Mouse (Mus musculus): ENCODE results near the gene Cd180.
"Not testable (repeated sequence)": the region's sequence is repeated elsewhere in the genome, so short reads cannot be mapped to it uniquely, and the experiment has no call there.

Gene Cd180

DNA sequence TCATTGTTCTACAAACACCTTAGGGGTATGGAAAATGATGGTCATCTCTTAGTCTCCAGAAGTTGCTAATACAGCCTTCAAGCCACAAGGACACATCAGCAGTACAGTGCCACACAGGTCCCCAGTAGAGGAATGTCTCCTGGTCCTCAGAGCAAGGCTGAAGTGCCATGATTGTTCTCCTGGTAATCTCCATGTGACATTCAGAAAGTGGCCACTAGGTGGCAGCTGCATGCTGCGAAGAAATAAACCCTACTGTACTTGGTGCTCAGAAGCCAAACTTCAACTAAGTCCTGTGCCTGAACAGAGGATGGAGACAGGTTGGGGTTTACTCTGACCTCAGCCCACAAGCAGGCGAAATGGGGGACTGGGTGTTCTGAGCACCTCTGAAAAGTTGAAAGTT is 14.9 kb upstream of the Cd180 start:
- peak; percentile 49 for DNase-seq

DNA sequence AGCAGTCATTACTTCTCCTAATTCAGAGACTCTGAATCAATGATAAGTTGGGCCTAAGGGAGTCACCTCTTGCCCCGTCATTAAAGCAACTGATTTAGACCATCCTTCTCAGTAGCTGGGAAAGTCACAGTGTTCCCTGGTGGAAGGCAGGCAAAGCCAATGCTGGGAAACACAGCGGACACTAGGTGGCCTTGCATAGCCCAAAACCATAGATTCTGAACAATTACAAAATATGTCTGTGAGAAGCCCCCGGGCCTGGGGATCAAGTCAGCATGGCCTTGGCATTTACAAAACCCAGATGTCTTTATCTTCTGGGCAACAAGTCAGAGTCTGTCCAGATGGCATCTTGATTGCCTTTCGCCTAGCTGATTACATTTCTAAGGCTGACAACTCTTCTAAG is 8.5 kb upstream of the Cd180 start:
- no peak for DNase-seq

DNA sequence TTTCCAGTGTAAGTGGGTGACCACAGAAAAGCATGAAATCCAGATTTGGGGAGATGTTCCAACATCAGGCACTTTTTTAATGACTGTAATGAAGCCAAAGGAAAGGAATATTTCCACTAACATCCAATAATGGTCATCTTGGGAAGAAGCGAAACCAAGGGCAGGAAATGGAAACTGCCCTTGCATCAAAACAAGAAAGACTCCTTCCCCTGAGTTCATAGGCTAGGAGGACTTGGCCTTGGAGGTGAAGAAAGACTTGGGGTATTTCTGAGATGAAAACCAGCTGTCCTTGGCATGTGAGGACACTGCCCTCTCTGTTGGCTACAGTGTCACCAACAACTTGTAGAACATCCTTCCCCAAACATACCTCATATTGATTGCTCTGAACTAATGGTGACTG is 5.2 kb upstream of the Cd180 start:
- DNase-seq, result no peak

DNA sequence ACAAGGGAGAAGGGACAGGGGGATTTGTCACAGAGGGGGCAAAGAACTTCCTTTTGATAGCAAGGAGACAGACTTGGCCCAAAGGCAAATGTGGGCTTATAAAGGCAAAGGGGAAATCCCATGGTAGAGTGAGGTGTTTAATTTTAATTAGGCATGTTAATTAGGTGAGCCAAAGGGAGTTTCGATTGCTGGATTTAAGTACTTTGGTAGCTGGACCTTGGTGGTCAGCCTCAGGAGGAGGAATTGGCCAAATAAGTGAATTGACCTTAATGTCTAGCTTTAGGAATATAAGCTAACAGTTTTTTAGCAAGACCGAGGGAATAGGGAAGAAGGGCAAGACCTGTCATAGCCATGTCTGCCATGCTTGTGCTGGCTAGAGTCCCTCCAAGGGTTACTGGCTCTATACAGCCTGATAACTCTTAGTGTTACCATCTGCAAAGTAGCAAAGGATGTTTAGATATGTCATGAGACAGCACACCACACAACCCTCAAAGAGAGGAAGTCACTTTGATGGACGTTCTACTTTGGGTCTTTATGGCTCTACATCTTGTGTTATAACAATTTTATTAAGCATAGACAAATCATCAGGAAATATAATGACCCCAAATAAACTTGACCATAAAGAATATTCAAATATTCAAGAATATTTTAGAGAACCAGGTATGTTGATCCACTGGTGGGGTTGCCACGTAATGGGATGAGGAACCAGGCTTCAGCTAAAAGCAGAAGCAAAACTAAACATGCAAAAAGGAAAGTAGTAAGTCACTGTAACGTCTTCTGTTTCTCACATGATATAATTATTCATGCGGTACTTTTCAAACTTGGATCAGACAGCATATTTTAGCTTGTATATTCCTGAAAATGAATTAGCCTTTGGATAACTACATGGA is 3.9 kb upstream of the Cd180 start:
- no peak for DNase-seq

DNA sequence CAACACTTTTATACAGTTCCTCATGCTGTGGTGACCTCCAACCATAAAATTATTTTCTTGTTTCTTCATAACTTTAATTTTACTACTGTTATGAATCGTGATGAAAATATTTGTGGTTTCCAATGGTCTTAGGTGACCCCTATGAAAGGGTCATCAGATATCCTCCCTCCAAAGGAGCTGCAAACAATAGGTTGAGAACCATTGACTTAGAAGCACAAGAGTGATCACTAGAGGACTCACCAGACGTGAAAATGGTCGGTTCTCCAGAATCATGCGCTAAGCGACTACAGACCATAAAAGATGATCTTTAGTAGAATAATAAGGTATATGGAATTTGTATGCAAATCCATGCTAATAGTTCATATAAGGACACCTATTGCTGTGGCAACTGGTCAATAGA is 3.2 kb upstream of the Cd180 start:
- DNase-seq, result no peak

DNA sequence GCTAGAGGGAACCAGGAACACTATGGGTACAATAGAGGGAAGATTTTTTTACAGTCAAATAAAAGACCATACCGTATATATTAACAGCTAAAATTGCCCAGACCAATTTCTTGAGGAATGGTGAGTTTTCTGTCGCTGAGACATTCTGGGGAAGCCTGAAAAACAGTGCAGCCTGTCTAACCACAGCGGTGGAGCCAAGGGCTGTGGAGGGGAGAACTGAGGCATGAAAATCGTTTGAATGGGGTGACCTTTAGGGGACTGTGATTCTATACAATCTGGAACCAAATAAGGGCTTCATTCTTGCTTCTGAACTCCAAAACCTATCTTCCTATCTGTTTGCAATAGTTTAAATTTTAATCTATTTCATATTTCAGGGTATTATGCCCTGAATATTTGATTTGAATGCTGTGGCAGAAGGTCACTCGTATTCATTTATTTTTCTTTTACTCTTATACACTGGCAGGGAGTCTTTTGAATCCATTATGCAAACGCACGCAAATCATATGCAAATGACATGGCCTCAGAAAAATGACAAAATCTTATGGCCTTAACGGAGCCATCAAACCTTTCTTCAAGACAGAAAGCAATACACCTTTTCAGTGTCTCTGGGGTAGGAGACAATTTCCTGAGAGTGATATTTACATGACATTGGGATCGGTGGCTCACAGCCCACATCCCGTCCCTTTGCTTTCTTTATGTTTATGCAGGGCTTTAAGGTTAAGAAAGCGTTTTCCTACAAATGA is 1.8 kb upstream of the Cd180 start:
- DNase-seq, result no peak

DNA sequence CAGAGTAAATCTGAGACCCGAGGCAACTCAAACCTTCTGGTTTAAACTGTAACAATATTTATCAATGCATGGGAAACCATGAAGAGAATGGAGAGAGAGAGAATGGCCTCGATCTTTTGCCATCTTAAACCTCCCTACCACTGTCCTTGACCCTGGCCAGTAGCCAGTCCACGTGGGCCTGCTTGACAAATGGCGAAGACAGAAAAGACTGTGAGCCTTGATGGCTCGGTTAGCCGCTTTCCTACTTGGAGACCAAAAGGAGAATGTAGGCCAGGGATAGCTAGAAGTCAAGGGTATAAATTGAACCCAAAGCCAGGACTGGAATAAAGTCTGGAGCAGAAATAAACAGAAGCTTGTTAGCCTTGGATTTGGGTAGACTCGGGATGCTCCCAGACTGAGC is 796 bp downstream of the Cd180 start:
- DNase-seq, result no peak

DNA sequence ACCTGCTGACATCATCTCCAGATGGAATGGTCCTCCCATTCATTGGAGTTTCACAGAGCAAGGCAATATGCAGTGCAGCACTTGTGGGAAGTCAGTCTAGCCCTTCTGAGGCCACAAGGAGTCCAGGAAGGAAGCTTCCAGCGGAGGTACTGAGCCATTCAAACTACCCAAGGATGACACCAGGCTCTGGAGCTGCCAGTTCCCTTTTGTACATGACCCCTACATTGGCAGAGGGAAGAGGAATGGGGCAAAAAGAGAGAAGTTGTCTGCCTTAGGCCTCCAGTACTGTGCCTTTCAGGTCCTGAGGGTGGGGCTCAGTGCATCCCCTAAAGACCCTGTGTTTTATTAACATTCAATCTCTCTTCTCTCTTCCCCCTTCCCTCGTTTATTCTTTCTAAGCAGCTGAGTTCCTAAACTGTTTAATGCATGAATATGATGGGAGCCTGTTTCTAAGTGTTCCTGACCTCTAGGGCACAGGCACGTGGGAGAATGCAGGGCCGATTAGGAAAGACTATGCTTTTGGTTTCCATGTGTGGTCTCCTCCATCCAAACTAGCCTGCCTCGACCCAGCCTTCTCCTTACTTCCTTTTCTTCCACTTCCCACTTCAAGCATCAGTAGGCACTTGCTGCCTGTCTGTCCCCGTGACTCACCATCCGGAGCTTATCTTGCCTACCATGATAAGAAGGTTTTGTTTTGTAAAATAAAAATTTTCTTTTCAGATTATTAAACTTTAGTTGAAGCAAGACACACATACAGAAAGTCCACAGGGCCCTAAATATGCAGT is 2.0 kb downstream of the Cd180 start:
- no peak for DNase-seq

DNA sequence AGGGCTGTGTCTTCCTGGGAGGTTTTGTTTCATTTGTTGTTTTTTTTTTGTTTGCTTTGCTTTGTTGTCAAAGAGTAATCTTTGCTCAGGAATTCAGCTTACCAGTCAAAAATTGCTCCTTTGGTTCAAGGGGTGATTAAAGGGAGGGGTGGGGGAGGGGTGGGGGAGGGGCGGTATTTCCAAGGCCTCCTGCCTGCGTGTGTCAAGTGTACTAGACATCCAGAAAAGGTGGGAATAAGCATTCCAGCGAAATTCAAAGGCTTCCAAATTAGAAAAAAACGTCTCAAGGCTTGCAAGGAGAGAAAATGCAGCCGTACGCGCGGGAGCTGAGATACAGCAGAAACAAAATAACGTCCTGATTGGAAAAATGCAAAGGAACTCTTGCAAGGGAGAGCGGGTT is 5.0 kb downstream of the Cd180 start:
- no peak for DNase-seq

DNA sequence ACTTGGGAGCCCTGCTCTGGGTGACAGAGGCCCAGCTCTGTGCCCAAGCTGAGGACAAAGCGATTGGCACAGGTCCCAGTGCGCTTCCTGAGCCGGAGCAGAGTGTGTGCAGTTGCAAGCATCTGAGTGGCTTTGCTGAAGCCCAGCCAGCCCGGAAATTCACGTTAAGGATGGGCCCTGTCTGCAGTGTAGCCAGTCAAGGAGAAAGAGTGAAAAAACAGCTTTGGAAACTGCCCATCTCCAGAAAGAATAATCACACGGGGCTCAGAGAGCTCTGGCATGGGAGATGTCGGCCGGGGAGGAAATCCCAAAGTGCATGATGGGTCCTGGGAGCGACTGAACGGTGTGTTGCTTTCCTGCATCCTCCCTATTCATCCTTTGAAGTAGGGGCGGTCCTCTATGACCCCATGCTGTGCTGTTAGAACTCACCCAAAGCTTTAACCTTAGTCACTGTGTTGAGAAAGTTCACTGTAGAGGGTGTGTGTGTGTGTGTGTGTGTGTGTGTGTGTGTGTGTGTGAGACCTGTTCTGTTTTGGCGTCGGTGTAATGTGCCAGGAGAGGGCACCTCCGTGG is 5.5 kb downstream of the Cd180 start:
- DNase-seq, result peak; percentile 9

DNA sequence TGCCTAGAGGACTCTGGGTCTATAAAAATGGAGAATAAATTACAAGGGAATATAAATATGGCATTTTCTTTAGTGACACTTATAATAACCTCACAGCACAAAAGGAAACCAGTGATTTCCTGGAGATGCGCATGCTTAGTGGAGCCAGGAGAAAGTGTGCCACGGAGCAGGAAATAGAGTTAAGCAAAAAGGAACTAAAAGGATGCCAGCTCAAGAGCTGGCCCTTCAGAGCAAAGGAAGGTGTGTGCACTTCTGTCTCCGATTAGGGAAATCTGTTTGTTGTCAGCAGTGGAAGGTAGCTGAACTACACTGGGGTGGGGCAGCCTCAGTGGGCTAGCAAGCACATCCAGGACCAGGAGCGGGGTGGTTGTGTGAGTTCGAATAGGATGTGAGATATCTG is 6.8 kb downstream of the Cd180 start:
- no peak for DNase-seq

DNA sequence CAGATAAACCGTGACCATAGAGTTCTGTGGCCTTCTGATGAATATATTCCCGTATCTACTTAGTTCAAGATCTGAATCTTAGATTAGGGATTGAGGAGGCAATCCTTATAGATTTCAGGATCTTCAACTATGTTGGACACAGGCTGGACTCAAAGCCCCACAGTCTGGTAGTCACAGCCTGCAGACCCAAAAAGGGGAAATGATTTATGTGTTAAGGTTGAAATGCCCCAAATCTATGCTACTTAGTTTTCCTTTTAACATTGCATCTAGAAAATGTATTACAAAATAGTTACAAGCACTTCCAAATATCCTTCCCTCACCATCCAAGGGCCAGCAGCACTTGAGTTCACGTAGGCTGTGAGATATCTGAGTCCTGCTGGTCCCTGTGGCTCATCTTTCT is 7.4 kb downstream of the Cd180 start:
- DNase-seq, result no peak

DNA sequence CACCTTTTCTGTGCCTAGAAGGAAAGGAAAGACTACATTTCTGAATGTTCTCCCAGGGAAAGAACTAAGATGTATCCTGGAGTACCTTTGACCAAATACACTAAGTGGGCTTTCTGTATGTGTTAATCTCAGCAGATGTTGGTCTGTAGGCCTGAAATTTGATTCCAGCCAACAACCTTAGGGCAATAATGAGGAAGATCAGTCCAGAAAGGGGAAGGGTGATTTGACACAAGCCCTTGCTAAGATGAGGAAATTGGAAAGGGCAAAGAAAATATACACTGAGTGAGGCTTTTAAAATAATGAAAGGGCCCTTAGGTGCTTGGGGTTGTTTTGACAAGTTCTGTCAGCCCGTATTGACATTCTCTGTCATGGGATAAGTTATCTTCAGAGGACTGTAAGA is 23.6 kb downstream of the Cd180 start:
- no peak for DNase-seq

DNA sequence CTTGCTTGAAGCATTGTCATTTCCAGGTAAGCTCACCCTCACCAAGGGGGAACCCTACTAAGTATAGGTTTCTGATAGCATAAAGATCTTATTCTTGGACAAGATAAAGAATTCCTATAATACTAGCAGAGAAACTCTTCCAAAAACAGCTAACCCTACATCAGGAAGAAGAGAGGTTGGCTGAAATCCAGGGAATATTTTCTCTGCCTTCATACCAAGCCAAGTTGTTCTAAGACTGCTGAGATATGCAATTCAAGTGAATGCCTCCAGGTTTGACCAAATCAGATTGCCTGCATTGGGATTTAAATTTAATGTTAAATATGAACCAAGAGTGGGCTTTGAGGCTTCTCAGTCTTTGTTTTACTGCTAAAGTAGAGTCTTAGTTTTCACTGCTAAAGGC is 32.1 kb downstream of the Cd180 start:
- no peak for DNase-seq

DNA sequence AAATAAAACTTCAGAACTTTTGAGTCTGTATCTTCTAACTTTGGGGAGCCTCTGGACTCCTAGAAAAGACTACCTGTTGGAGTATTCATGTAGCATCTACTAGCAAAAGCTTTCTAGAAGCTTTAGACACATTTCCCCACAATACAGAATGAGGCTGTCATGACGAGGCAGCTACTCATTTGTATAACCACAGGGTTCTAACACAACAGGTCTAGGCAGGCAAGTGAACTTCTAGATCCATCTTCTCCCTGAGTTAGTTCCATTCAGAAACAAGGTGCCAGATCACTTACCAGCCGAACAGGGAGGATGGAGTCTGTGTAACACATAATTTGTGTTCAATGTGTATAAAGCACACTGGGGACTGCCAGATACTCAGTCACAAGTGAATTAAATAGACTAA is 32.5 kb downstream of the Cd180 start:
- no peak for DNase-seq

DNA sequence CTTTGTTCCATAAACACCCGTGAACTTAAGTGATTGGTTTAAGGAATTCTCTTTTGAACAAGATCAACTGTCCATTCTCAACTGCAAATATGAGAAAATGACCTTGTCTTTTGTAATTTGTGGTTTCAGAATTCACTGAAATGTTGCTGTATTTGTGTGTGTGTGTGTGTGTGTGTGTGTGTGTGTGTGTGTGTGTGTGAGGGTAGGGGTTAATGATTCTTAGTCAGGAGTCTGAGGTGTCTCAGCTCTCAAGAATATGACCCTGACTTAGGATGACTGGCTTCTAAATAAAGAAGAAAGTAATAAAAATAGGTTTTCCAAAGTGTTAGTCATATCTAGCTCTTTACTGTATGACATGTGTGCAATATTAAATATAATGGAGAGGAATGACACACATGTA is 33.5 kb downstream of the Cd180 start:
- no peak for DNase-seq

DNA sequence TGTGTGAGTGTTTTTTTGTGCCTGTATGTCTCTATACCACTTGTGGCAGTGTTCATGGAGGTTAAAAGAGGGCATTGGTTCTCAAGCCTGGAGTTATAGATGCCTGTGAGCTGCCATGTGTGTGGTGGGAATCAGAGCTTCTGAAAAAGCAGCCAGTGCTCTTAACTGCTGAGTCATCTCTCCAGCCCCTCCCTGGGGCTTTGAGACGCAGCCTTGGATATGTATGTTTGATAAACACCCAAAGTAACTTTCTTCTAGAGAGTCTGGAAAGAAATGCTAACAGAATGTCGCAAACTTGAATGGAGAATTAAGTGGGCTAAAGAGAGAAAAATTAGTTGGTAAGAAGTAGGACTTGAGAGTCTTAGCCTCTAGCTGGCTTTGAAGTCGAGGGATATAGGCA is 34.7 kb downstream of the Cd180 start:
- DNase-seq, result no peak

DNA sequence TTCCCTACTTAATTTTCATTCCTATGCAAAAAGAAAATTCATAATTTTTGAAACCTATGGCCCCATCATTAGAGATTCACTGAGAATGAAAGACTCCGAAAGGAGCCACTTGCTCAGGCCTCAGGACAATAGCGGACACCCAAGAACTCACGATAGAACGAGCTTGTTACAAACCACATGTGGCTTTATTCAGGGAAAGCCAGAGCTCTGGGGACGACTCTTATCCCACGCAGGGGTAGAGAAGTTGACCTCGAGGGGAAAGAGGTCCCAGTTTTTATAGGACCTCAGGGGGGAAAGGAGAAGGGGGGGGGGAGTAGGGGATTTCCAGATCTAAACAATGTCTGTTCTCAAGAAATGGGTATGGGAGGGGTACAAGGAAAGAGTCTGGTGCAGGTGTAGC is 35.6 kb downstream of the Cd180 start:
- DNase-seq, result not testable (repeated sequence)

DNA sequence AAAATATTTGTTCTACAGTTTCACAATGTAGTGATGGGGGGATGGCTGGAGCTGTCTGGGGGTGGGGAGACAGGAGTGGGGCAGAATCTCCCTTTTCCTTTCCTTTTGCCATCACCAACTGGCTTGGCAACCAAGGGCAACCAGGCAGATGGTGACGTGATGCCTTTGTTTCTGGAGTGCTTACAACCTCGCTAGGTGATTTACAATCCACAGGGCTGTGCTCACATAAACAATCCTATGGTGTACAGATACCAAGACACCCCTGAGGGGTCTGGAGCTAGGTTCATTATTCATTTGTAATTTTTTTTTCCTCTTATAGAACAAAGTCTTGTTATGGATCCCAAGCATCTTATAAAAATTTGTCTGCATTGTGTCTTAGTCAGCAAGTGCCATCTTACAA is 39.7 kb downstream of the Cd180 start:
- DNase-seq, result no peak

DNA sequence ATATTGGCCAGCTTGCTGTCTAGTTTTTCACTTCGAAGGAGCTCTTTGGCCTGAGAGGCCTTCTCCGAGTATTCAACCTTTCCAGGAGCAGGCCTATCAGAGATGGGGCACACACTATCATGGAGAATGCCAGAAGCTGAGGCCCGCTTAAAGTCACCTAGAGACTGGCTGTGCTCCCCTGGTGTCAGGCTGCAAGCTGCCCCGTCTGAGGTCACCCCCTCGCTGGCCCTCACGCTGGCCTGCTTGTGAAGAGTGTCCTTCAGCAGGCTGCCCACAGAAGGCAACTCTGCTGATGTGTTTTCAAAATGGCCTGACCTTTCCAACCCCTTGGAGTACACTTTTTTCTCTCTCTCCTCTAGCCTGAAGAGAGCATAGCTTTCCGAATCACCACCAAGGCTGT is 44.5 kb downstream of the Cd180 start:
- no peak for DNase-seq

DNA sequence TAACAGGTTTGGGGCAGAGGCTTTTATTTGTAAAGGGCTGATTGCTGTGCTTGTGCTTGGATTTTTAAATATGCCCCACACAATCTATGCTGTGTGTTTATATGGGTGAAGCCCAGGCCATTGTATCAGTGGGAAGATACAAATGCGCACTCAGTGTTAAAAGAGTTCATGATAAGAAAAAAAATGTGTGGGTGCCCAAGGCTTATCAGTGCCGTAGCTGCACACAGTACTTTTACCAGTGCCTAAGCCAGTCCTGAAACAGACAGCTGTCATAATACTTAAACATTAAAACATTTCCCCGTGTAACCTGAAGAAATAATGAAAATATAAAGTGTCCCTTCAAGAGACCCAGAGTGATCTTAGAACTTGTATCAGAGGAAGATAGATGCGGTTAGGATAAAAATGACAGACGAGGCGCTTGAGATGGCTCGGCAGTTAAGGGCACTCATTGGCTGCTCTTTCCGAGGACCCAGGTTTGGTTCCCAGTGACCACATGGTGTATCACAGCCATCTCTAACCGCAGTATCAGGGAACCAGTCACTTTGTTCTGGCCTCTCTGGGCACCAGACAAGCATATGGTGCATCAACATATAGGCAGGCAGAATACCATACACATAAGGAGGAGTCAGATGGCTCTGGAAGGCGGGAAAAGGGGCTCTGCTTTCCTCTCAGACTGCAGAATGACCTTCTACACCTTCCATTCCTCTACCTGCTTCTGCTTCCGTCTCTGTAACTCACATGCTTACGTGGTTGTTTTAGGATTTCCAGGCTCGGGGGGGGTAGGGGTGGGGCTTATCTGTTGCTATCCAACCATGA is 46.6 kb downstream of the Cd180 start:
- DNase-seq, result no peak

DNA sequence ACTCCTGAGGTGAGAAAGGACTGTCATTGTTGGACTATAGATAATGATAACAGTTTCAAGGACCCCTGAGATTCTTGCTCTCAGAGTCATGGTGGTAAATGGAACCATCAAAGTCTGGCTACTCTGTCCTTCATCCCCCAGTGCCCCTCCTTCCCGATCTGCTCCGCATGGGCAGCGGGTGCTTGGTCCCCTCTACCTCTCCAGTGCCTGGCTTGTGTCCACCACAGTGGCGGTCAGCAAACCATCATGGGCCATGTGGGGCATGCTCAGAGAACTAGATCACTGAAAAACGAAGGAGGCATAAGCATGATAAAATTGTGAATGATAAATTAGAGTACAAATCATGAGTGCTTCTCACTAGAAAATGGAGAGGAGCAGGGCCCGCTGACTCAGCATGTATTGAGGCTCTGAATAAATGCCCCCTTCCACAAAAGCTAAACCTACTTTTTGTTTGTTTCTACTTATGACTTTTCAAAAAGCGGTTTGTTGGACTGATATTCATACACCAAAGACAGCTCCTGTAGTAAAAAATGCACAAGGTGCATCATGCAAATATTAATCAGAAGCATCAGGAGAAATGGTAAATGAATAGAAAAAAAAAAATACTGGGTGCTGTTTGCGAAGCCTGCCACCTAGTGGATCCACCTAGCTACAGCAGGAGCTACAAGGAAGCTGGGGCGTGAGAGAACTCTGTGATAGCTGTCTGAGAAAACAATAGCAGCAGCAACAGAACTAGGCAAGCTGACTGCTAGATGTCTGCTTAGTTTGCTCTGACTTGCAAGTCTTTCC is 51.3 kb downstream of the Cd180 start:
- DNase-seq, result peak; percentile 16

All from cerebellum, adult 11 months (tissue).